Mouse (Mus musculus) kidney, postnatal 0 days (tissue): Measurements from ENCODE around the gene Defb23. TPM values are rescaled to one million over a fixed set of nuclear protein-coding genes. Genes with fewer than 3 reads are reported as not detected.
A peak's percentile ranks its signal among the peaks of the same experiment; 100 is the strongest.
"Not testable (repeated sequence)": the region's sequence is repeated elsewhere in the genome, so short reads cannot be mapped to it uniquely, and the experiment has no call there.

ENCODE experiments used
- ATAC-seq: fragments of 200-750 bp; cut with Nextera tagmentation; replicated peaks from 2 replicates; pipeline ENCODE4 v1.8.0; 2017; ENCODE audit warnings: low read depth, moderate number of reproducible peaks, moderate TSS enrichment, moderate library complexity; ENCODE audit not compliant: low FRiP score
- DNase-seq: peaks from one replicate; pipeline ENCODE4 v3.0.0-alpha.2; 2016; ENCODE audit warnings: low spot score
- H3K27ac ChIP-seq: fragments of 300-500 bp; sonication (generic); 2 replicates; pipeline ENCODE4 v1.5.1; 2014; ENCODE audit warnings: mild to moderate bottlenecking
- H3K27me3 ChIP-seq: fragments of 300-500 bp; sonication (generic); 2 replicates; pipeline ENCODE4 v1.6.1; 2014; ENCODE audit warnings: low read length, mixed read lengths; ENCODE audit not compliant: insufficient read depth
- H3K36me3 ChIP-seq: fragments of 300-500 bp; sonication (generic); 2 replicates; pipeline ENCODE4 v1.6.1; 2014; ENCODE audit warnings: low read length, mixed read lengths; ENCODE audit not compliant: insufficient read depth
- H3K4me1 ChIP-seq: fragments of 300-500 bp; sonication (generic); replicated peaks from 2 replicates; pipeline ENCODE4 v1.6.1; 2014; ENCODE audit warnings: antibody characterized with exemption, low read length, mixed read lengths; ENCODE audit not compliant: insufficient read depth
- H3K4me2 ChIP-seq: fragments of 300-500 bp; sonication (generic); 2 replicates; pipeline ENCODE4 v1.6.1; 2014; ENCODE audit warnings: mild to moderate bottlenecking, low read length, moderate library complexity, mixed read lengths
- H3K4me3 ChIP-seq: fragments of 300-500 bp; sonication (generic); replicated peaks from 2 replicates; pipeline ENCODE4 v1.5.1; 2014; ENCODE audit warnings: low read depth, low read length
- H3K9ac ChIP-seq: fragments of 300-500 bp; sonication (generic); 2 replicates; pipeline ENCODE4 v1.6.1; 2014; ENCODE audit warnings: low read depth, low read length
- H3K9me3 ChIP-seq: fragments of 300-500 bp; sonication (generic); replicated peaks from 2 replicates; pipeline ENCODE4 v1.6.1; 2016; ENCODE audit warnings: low read length, inconsistent platforms, mixed read lengths
- CTCF ChIP-seq: IDR thresholded peaks from 2 replicates; pipeline ENCODE4 v1.5.1; 2016; ENCODE audit warnings: antibody characterized with exemption, low read depth, mild to moderate bottlenecking, moderate library complexity
- WGBS: fragments of 180-500 bp; shearing (Covaris S2); extraction: QIAGEN DNeasy Blood & Tissue Kit; methylation state at CpG from one replicate; pipeline ENCODE4 v1.1.7; 2014; 5-methylcytosine and 5-hydroxymethylcytosine counted together
- polyA plus RNA-seq: library from polyadenylated mRNA; unstranded; fragments of >200 nt; fragmentation: Nextera tagmentation; extraction: Ambion mirVana; gene quantifications from 2 replicates; pipeline ENCODE4 v1.2.1, GENCODE M21; 2015

Defb23 gene
- polyA plus RNA-seq, 1 experiment from 2014 or later: not detected

DNA sequence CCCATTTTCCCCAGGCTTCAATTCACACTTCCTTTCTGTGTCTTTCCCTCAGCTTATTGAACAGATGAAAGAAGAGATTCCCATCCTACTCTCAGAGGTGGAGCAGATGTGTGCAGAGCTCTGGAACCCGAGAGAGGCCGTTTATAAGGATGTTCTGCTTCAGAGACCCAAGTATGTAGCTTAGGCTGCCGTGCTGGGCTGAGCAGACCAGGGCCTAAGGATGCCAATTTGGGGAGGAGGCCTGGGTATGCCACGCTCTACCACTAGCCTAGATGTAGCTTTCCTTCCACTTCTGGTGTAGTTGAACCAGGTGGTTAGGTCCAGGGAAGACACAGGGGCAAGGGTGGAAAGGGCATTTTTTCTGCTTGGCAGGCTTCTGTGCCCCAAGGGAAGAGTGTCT lies 22.1 kb downstream of the Defb23 start:
- peak; percentile 47 for DNase-seq
- WGBS: 42% methylated on average over 4 of the region's 4 CpGs
- H3K27ac ChIP-seq: peak overlapping the region; percentile 19; the same call in 1 of the 2 replicates

DNA sequence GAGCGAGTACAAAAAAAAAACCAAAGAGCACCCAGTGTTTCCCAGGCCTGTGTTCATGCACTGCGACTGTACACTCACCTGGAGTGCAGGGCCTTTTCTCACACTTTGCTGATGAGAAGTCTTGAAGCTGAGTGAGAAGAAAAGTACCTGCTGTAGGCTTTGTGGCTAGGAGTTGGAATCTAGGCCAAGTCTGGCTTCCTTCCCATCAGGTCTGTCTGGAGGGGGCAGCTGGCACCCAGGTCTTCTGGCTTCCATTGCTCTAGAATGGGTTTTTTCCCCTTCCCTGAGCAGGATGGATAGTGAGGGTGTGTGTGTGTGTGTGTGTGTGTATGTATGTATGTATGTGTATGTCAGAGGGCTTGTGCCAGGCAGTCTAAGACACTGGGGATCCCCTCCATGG lies 24.6 kb downstream of the Defb23 start:
- WGBS: 81% methylated on average over 2 of the region's 2 CpGs
- DNase-seq: no peak
- Histone ChIP-seq H3K4me1 (peaks cover 12% of the 10 kb centered on the region; the same call in 1 of the 2 replicates), H3K9ac (no peak overlapping the region), H3K9me3 (no peaks in the 10 kb centered on the region), H3K4me3 (no peak overlapping the region), H3K27ac (no peak overlapping the region), H3K4me2 (no peak overlapping the region), H3K36me3 (no peaks in the 10 kb centered on the region), H3K27me3 (no peaks in the 10 kb centered on the region)
- TF ChIP-seq CTCF: no peak
- ATAC-seq: no peak

More for the DNA sequence above, 22.1 kb downstream of the Defb23 start:
- no peak for TF ChIP-seq CTCF
- peak; percentile 67 for ATAC-seq
- Histone ChIP-seq H3K9ac (no peak overlapping the region), H3K4me1 (0 out of 2 replicates have a peak, but pooled peaks cover 6% of the 10 kb centered on the region), H3K36me3 (no peaks in the 10 kb centered on the region), H3K4me3 (no peak overlapping the region), H3K4me2 (no peak overlapping the region), H3K9me3 (no peaks in the 10 kb centered on the region), H3K27me3 (no peaks in the 10 kb centered on the region)

DNA sequence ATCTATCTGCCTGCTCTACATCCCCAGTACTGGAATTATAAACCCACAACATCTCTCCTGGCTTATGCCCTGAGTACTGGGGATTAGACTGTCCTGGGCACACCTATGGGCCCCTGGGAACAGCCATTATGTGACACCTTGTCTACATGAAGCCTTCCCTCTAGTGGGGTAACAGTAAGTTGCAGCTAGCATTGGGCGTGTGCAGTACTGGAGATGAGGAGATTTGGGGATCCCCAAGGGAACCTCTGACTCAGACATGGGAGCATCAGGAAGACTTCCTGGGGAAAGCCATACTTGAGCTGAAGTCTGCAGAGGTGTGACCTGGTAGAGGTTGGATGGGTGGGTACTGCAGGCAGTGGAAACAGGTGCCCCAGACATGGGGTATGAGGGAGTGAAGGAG lies 25.5 kb downstream of the Defb23 start:
- peaks cover 12% of the 10 kb centered on the region; the same call in 1 of the 2 replicates for H3K4me1 ChIP-seq
- no peak overlapping the region for H3K4me3 ChIP-seq
- no peak for ATAC-seq
- no peaks in the 10 kb centered on the region for H3K36me3 ChIP-seq
- H3K4me2 ChIP-seq: no peak overlapping the region
- no peaks in the 10 kb centered on the region for H3K27me3 ChIP-seq
- H3K27ac ChIP-seq: no peak overlapping the region
- H3K9ac ChIP-seq: no peak overlapping the region
- H3K9me3 ChIP-seq: no peaks in the 10 kb centered on the region
- peak; percentile 57; the same call in 1 of the 2 replicates for TF ChIP-seq CTCF
- WGBS: 74% methylated on average over 1 of the region's 1 CpGs
- peak; percentile 16 for DNase-seq

DNA sequence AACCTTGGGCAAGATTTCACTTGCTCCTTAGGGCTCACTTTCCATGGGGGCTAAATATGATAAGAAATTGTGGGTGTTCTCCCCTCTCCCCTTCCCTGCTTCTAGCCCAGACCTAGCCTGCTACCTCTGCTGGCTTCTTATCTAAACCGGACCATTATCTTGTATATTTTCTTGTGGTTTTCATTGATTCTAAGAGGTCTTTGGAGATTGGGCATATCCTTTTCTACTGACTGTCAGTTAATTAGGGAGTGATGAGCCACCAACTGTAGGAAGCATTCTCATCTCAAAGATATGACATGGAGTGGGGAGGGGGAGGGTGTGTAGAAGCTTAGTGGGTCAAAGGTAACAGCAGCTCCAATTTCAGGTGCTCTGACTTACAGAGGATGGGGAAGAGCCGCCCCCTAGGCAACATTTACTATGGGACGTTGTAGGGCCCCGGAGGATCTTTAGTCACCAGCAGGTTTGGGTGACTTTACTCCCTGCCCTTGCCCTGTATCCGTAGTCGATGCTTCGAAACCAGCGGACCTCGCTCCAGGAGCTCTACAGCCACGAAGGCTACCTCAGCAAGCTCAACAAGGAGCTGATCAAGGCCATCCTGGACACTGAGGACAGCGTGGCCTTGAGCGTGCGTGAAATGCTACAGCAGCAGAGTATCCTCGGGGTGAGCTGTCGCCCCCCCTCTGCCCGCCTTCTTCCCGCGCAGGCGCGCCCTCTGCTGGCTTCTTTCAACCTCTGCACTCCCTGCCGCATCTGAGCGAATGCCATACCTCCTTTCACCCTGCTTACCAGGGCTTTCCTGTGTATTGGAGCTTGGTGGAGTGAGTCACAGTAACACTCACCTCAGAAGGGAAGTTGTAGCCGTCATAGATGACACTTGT lies 27.2 kb downstream of the Defb23 start:
- DNase-seq (peak; percentile 93), ATAC-seq (peak; percentile 74)
- peak overlapping the region; percentile 47; the same call in 1 of the 2 replicates for H3K9ac ChIP-seq
- no peaks in the 10 kb centered on the region for H3K9me3 ChIP-seq
- 0 out of 2 replicates have a peak overlapping the region, but pooled peaks have one; percentile 9 for H3K4me3 ChIP-seq
- no peaks in the 10 kb centered on the region for H3K27me3 ChIP-seq
- peak overlapping the region; percentile 61 for H3K4me2 ChIP-seq
- H3K27ac ChIP-seq: no peak overlapping the region; the same call in 1 of the 2 replicates
- H3K36me3 ChIP-seq: no peaks in the 10 kb centered on the region
- peaks cover 7% of the 10 kb centered on the region; the same call in 1 of the 2 replicates for H3K4me1 ChIP-seq
- peak; percentile 98 for TF ChIP-seq CTCF
- 4% methylated on average over 23 of the region's 23 CpGs for WGBS

DNA sequence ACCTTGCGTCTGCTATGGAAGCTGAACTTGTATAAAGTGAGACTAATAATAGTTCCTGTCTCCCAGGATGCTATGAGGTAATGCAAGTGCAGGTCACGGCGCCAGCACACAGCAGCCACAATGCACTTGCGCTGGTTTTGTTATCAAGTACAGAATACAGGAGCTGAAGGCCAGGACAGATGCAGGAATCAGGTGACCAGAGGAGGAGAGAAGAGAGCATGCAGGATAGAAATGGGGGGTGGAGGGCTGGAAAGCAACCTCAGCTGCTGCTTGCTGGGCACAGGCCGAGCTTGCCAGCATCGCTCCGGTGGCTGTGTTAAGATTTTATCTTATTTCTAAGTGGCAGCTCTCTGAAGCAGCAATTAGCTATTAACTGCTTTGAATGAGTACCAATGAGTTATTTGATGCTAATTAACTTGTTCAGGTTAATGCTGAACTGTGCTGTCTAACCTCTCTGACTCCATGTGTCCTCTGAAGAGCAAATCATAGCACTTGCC lies 28.0 kb downstream of the Defb23 start:
- WGBS: 56% methylated on average over 7 of the region's 7 CpGs
- H3K4me3 ChIP-seq: no peak overlapping the region
- ATAC-seq (peak; percentile 72), DNase-seq (peak; percentile 40)
- H3K36me3 ChIP-seq: no peaks in the 10 kb centered on the region
- H3K4me1 ChIP-seq: peaks cover 7% of the 10 kb centered on the region; the same call in 1 of the 2 replicates
- no peak overlapping the region for H3K4me2 ChIP-seq
- H3K27me3 ChIP-seq: no peaks in the 10 kb centered on the region
- no peaks in the 10 kb centered on the region for H3K9me3 ChIP-seq
- H3K9ac ChIP-seq: no peak overlapping the region
- TF ChIP-seq CTCF: no peak
- peak overlapping the region; percentile 21 for H3K27ac ChIP-seq

DNA sequence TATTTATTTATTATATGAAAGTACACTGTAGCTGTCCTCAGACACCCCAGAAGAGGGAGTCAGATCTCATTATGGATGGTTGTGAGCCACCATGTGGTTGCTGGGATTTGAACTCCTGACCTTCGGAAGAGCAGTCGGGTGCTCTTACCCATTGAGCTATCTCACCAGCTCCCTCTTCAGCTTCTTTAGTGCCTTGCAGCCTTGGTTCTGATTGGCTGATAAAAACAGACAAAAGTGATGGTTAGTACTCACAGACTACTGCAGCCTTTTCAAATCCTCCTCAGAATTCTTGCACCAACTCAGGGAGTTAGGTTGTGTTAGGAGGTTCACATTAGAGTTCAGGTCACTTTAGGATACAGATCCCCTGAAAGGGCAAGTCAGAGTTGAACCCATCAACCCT lies 35.9 kb downstream of the Defb23 start:
- WGBS: 86% methylated on average over 2 of the region's 2 CpGs
- not testable (repeated sequence) for H3K27ac ChIP-seq, H3K9ac ChIP-seq, DNase-seq, H3K4me3 ChIP-seq, H3K4me2 ChIP-seq, H3K9me3 ChIP-seq, H3K36me3 ChIP-seq, H3K4me1 ChIP-seq, ATAC-seq, H3K27me3 ChIP-seq
- 0 out of 2 replicates have a peak, but pooled peaks have one; percentile 32 for TF ChIP-seq CTCF
